Mouse (Mus musculus) kidney, postnatal 10 days (tissue): ENCODE measurements at regions not wholly inside any gene's neighbourhood (a gene's known extent, or its start where the extent isn't known, plus 50 kb on each side); places are given as distances from the start of the nearest gene placed in this dataset.

Source experiments
- DNase-seq: peaks from one replicate; pipeline ENCODE4 v3.0.0; 2021; ENCODE audit warnings: mixed read lengths

DNA sequence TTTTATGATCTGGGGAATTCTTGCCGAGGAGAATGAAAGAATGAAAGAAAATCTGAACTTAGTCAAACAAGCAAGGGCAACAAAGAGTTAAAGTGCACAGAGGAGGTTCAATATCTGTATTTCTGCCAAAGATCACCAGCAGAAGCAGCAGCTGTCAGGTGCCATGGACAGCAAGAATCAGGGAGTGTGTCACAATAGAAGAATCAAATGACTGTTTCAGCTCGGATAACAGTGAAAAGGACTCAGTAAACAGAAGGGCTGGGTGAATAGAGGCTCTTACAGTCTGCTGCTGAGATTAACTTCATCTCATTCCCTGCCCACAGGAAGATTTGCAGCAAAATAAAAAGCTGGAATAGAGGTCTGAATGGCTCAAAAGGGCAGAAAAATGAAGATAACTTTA lies 495.3 kb upstream of the Gm5415 start:
- no peak for DNase-seq

DNA sequence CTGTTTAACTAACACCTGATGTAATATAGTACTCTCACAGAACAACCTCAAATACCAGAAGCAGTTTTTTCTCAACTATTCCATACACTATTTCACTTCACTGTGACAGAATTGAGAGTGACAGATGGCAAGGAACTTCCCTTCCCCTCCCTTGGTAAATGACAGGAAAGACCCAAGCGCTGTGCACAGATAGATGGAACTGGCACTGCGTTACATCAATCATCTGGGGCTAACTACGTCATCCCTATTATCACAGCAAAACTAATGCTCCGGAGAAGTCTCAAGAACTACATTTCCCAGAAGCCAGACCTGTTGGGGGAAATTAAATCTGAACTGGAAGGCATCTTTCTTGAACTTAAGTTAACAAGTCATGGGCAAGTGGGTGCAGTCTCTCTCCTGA lies 493.6 kb upstream of the Gm5415 start:
- DNase-seq, result no peak

DNA sequence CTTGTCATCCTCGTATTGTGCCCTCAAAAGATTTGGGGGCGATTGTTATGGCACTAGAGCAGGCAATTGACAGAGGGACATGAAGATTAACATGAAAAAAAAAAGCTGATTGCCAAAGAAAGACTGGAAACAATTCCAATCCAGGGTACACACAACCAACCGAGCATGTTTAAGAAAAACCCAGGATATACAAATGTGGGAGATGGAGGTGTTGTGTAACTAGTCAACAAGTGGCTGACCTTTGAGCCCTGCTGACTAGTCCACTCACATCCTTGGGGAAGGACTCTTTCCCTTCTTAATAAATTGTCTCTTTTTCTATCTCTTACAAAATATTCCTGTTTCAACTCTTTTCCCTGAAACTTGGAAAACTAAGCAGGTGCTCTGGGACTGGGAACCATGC lies 484.9 kb upstream of the Gm5415 start:
- DNase-seq, result no peak

DNA sequence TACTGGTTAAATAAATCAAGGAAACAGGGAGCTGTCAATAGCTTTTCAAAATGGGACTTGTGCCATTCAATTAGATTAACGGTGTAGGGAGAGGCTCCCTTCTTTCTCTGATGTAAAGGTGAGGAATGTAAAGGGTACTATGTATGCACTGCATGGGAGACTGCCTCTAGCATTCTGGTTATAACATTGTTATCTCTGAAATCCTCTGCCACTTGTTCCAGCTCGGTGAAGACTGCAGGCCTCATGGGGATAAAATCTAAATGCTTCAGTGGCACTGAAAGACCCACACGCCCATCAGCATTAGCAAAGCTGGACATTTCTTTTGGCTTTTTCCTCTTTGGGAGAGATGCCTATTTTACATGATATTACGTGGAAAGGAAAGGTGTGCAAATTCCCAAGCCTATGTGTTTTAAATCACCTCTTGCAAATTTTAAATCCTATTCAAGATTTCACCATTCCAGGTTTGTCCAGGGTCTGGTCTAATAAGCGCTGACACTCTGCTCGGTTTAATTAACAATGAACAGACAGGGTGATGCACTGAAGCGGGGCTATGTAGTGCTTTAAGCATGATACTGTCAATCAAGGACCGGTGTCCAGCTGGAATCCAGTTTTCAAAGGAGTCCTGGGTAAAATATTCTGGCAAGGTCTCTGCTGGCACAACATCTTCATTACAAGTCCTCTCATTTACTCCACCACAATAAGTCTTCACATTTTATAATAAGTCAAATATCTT lies 479.8 kb upstream of the Gm5415 start:
- DNase-seq, result no peak

DNA sequence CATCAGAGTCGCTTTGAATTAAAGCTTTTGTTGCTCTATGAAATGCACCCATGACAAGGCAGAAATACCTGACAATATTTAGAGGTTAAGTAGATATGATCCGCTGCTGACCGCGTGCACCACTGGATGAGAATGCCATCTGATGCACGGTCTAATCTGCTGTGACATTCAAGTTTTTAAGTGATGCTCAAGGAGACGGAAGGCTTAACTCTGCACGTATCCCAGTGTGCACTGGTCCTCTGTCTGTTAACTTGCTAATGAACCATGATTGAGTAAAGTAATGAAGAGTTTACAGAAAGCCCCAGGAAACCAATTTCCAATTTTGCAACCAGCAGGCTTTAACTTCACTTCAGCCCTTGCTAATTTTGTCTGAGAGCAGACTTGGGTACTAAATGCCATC lies 478.3 kb upstream of the Gm5415 start:
- no peak for DNase-seq

DNA sequence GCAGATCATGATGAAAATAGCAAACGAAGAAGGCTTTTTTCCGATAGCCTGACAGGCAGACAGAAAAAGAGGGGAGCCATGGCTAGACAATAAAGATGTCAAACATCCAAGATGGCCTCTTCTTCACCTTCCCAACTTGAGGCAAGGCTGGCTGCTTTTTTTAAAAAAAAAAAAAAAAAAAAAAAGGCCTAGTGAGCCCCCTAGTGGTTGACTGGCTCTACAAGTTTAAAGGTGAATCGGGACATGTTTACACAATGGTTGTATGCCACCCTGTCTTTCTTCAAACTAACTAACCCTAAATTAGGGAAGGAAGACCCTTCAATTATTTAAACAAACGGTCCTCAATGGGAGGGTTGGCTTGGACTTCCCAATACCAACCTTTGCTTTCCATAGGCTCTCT lies 475.8 kb upstream of the Gm5415 start:
- no peak for DNase-seq

DNA sequence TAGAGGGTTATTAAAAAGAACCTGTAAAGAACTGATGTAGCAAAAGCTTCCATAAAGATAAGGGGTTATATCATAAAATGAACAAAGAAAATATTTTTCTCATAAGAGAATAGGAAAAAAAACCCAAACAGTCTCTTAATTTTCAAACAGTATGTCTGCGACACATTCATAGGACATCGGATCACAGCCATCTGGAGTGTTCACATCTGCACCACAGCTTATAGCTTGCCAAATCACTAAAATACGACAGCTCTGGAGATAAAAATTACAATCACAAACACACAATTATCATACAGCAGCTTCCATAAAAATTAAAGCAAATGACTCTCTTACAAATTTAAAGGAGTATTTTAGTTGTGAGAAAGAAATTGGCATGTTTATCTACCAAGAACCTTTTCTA lies 456.9 kb upstream of the Gm5415 start:
- no peak for DNase-seq

DNA sequence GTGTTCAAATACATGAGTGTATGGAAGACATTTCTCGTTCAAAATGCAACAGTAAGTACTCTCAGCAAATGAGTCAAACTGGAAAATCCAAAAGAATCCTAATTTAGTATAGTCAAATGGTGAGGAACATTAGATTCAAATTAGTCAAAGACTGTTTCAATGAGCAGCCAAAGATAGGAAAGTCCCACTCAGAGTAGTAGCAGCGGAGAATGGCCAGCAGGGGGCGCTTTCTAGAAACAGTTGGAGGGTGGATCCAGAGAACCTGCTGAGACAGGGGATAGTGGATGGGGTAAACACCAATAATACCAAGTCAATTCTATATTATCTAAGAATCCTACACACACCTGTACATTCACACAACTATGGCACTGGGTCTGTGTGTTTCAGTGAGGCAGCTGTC lies 417.9 kb upstream of the Gm5415 start:
- peak; percentile 7 for DNase-seq

DNA sequence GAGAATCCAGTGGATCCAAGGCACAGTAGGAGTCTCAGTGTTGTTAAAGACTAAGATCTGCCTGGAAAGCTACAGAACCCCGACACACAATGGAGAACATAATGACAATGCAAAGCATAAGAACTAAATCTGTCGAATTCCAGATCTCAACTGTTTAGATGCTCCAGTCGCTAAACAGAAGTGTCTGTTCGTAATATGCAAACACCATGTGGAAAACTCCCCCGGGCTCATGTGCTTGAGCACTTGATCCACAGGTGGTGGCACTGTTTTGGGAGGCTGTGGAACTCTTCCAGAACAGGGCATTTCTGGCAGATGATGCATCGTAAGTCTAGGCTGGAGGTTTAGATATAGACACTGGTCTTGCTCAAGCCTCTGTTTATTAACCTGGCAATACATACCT lies 412.2 kb upstream of the Gm5415 start:
- DNase-seq, result no peak

DNA sequence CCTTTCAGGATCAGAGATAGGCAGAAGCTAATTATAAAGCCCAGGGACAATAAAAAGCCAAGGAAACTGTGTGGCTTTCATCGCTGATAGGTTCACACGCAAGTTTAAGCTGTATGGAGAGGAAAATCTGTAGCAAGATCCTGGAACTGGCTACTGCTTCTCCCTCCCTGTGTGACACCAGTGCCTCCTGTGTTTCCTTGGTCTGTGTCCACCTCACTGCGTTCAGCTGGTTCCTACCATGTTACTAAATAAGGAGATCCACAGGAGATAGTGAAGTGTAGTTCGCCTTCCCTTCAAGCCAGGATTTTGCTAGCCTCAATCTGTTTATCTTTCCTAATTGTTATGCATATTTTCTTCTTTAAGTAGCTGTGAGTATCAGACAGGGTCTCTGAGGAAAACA lies 399.2 kb upstream of the Gm5415 start:
- DNase-seq, result no peak

DNA sequence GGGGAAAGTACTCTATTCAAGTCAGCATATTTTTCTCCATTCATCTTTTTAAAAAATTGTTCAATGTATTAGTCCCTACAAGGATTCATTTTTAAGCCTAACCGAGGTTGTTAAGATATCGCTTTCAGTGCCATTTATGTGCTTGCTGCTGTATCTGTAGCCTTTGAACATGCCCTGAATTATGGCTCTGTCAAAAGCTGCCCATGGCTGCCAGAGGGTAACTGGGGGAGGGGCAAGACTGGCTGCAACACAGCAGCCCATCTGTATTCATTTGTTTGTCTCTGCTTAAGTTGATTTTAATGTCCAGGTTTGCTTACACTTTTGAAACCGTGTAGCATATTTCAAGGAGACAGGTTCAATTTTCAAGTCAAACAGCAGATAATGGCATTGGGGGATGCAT lies 383.3 kb upstream of the Gm5415 start:
- DNase-seq, result no peak

DNA sequence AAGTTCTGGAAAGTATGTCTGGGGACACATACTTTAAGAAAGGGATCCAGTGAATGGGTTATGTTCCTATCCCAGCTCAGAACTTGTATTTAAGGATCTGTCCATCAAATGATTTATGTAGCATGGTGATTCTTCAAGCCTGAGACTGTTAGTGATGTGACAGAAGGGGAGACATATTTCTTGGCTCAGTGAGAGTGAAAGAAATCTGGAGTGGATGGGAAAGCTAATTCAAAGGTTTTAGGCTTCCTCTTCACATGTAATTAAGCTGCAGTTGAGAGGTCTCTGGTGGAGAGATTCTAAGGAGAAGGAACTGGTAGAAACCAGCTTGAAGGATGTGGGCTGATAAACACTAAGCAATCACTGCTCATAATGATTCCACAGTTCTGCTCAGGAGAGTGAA lies 355.3 kb upstream of the Gm5415 start:
- DNase-seq, result no peak

DNA sequence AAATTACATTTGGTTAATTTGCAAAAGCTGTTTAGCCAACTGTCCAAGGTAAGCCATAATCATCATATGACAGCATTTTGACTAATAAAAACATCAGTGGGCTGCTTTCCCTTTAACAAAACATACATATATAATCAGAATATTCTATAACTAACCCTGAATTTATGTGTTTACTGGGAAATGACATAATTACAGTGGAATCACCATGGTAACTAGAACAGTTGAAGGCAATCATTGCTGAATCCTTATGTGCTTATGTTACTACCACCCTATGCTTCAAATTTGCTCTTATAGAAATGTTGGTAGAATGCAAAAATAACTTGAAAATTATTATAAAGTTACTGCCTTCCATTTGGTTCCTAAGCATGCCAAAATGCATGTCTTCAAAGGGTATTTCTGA lies 340.6 kb upstream of the Gm5415 start:
- DNase-seq, result no peak

DNA sequence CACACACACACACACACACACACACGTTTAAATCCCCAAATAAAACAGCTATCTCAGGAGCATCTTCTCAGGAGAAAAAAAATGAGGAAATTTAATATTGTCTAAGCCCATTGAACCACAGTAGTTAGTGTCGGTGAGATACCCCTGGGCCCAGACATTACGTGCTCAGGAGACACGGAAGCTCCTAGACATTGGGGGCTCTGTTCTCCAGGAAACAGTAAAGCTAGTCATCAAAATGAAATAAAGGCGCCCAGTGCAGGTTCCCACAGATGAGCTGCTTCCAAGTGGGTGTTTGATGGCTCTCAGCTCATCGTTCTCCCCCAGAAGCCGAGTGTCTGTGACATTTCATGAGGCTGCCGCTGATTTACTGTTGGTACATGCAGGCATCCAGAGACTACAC lies 325.8 kb upstream of the Gm5415 start:
- no peak for DNase-seq

DNA sequence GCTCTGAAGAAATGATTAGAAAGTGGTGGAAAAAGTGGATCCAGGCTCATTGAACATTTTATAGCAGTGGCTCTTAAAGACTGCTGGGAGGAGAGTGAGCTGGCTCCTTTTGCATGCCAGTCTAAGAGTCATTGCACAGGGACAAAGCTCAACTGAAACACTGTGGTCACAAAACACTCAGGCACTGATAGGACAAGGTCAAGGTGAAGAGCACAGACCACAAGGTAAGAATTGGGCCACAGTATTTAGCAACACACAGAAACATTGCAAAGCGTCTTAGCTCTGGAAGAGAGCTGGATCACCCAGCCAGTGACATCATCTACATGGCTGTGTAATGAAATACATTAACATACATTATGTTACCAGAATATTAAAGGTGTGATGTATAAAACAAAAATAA lies 319.0 kb upstream of the Gm5415 start:
- DNase-seq, result no peak

DNA sequence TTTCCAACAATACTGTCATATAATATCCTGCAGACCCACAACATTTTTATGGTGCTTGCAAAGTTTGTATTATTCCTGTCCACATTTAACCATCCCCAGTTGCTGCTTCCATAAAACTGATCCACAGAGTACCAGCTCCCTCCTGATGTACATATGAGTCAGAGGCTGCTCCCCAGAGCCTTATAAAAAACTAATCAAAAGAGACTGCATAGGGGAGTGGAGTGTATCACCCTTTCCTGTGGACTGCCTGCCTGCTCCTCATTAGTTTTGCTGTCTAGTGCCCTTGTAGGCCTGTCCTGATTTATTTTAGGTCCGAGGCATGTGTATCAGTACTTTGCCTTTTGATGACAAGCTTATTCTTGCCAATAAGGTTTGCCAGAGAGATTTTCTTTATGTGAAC lies 310.9 kb upstream of the Gm5415 start:
- no peak for DNase-seq
